Mouse (Mus musculus) midbrain, embryonic 10.5 days (tissue): ENCODE data around the gene Slc35f6. TPM values are rescaled to one million over a fixed set of nuclear protein-coding genes. Genes with fewer than 3 reads are reported as not detected.
A peak's percentile ranks its signal among the peaks of the same experiment; 100 is the strongest.
"Not testable (repeated sequence)": the region's sequence is repeated elsewhere in the genome, so short reads cannot be mapped to it uniquely, and the experiment has no call there.

ENCODE experiments used
- DNase-seq: peaks from one replicate; pipeline ENCODE4 v3.0.0-alpha.2; 2017; ENCODE audit warnings: low spot score
- H3K27ac ChIP-seq: fragments of 300-500 bp; sonication (generic); replicated peaks from 2 replicates; pipeline ENCODE4 v1.5.1; 2016; ENCODE audit warnings: mild to moderate bottlenecking
- H3K27me3 ChIP-seq: fragments of 300-500 bp; sonication (generic); 2 replicates; pipeline ENCODE4 v1.6.1; 2016; ENCODE audit warnings: low read depth, mild to moderate bottlenecking; ENCODE audit not compliant: poor library complexity, severe bottlenecking
- H3K36me3 ChIP-seq: fragments of 300-500 bp; sonication (generic); 2 replicates; pipeline ENCODE4 v1.6.1; 2016; ENCODE audit warnings: mild to moderate bottlenecking, moderate library complexity
- H3K4me1 ChIP-seq: fragments of 300-500 bp; sonication (generic); 2 replicates; pipeline ENCODE4 v1.6.1; 2016
- H3K4me3 ChIP-seq: fragments of 300-500 bp; sonication (generic); 2 replicates; pipeline ENCODE4 v1.5.1; 2016; ENCODE audit warnings: mild to moderate bottlenecking, moderate library complexity
- H3K9me3 ChIP-seq: fragments of 300-500 bp; sonication (generic); replicated peaks from 2 replicates; pipeline ENCODE4 v1.6.1; 2016; ENCODE audit warnings: mild to moderate bottlenecking
- whole genome bisulfite sequencing: fragments of 180-500 bp; shearing (Covaris S2); methylation state at CpG from one replicate; pipeline ENCODE4 v1.1.7; 2016; 5-methylcytosine and 5-hydroxymethylcytosine counted together
- polyA plus RNA-seq: library from polyadenylated mRNA; unstranded; fragments of >200 nt; fragmentation: Nextera tagmentation; extraction: Ambion mirVana; gene quantifications from 2 replicates; pipeline ENCODE4 v1.2.1, GENCODE M21; 2016

Slc35f6 gene
- polyA plus RNA-seq, 1 experiment from 2014 or later, result 26.7 TPM

- H3K36me3 ChIP-seq, result peaks cover 41% of the 10 kb centered on the region
- no peaks in the 10 kb centered on the region for H3K9me3 ChIP-seq
- peaks cover 28% of the 10 kb centered on the region for H3K4me1 ChIP-seq
- H3K27ac ChIP-seq, result peak overlapping the region; percentile 96
- H3K4me3 ChIP-seq, result peak overlapping the region; percentile 90
- WGBS, result under 1% methylated on average over 13 of the region's 13 CpGs
- no peak for DNase-seq
- H3K27me3 ChIP-seq, result no peaks in the 10 kb centered on the region
Observed at GRCm38 (mm10) chr5:30667215-30667614, 19.5 kb downstream of the Slc35f6 start.

GRCm38 (mm10) chr5:30667686-30668085, 20.0 kb downstream of the Slc35f6 start:
- WGBS, result 14% methylated on average over 3 of the region's 3 CpGs
- Histone ChIP-seq H3K27me3 (no peaks in the 10 kb centered on the region), H3K36me3 (peaks cover 46% of the 10 kb centered on the region), H3K4me3 (peak overlapping the region; percentile 90), H3K4me1 (peaks cover 28% of the 10 kb centered on the region), H3K9me3 (no peaks in the 10 kb centered on the region), H3K27ac (peak overlapping the region; percentile 96)
- no peak for DNase-seq

- H3K36me3 ChIP-seq, result peaks cover 57% of the 10 kb centered on the region
- DNase-seq, result no peak
Observed at GRCm38 (mm10) chr5:30668637-30669495, 21.1 kb downstream of the Slc35f6 start.

GRCm38 (mm10) chr5:30669496-30669830, 21.7 kb downstream of the Slc35f6 start:
- 92% methylated on average over 3 of the region's 3 CpGs for WGBS
- DNase-seq, result no peak
- H3K4me3 ChIP-seq, result 0 out of 2 replicates have a peak overlapping the region, but pooled peaks have one; percentile 90

More at GRCm38 (mm10) chr5:30668637-30669495, 21.1 kb downstream of the Slc35f6 start:
- H3K9me3 ChIP-seq, result no peaks in the 10 kb centered on the region
- no peak overlapping the region for H3K27ac ChIP-seq
- H3K4me3 ChIP-seq, result peak overlapping the region; percentile 90
- no peaks in the 10 kb centered on the region for H3K27me3 ChIP-seq
- 94% methylated on average over 9 of the region's 9 CpGs for WGBS
- peaks cover 28% of the 10 kb centered on the region for H3K4me1 ChIP-seq

GRCm38 (mm10) chr5:30670091-30670490, 22.4 kb downstream of the Slc35f6 start:
- Histone ChIP-seq H3K9me3 (no peaks in the 10 kb centered on the region), H3K27ac (no peak overlapping the region), H3K4me1 (peaks cover 28% of the 10 kb centered on the region), H3K27me3 (no peaks in the 10 kb centered on the region), H3K4me3 (no peak overlapping the region), H3K36me3 (peaks cover 70% of the 10 kb centered on the region)
- DNase-seq, result no peak
- WGBS, result 92% methylated on average over 7 of the region's 7 CpGs

More at GRCm38 (mm10) chr5:30669496-30669830, 21.7 kb downstream of the Slc35f6 start:
- Histone ChIP-seq H3K9me3 (no peaks in the 10 kb centered on the region), H3K36me3 (peaks cover 63% of the 10 kb centered on the region), H3K27me3 (no peaks in the 10 kb centered on the region), H3K27ac (no peak overlapping the region), H3K4me1 (peaks cover 28% of the 10 kb centered on the region)

- Histone ChIP-seq H3K27me3 (no peaks in the 10 kb centered on the region), H3K4me1 (peaks cover 6% of the 10 kb centered on the region), H3K9me3 (no peaks in the 10 kb centered on the region), H3K27ac (no peak overlapping the region), H3K4me3 (no peak overlapping the region), H3K36me3 (peaks cover 97% of the 10 kb centered on the region)
- DNase-seq, result no peak
- 86% methylated on average over 7 of the region's 7 CpGs for WGBS
Observed at GRCm38 (mm10) chr5:30674001-30674400, 26.3 kb downstream of the Slc35f6 start.

GRCm38 (mm10) chr5:30676800-30677199, 29.1 kb downstream of the Slc35f6 start:
- Histone ChIP-seq H3K9me3 (no peaks in the 10 kb centered on the region), H3K36me3 (peaks cover 70% of the 10 kb centered on the region), H3K4me3 (no peak overlapping the region), H3K27me3 (no peaks in the 10 kb centered on the region), H3K27ac (no peak overlapping the region), H3K4me1 (no peaks in the 10 kb centered on the region)
- DNase-seq, result no peak
- WGBS, result 88% methylated on average over 7 of the region's 7 CpGs

GRCm38 (mm10) chr5:30678069-30678468, 30.3 kb downstream of the Slc35f6 start:
- H3K4me1 ChIP-seq, H3K27me3 ChIP-seq: not testable (repeated sequence)

GRCm38 (mm10) chr5:30678722-30679296, 31.1 kb downstream of the Slc35f6 start:
- Histone ChIP-seq H3K9me3 (no peaks in the 10 kb centered on the region), H3K36me3 (peaks cover 50% of the 10 kb centered on the region), H3K4me1 (no peaks in the 10 kb centered on the region), H3K4me3 (no peak overlapping the region), H3K27me3 (no peaks in the 10 kb centered on the region), H3K27ac (no peak overlapping the region)
- 90% methylated on average over 4 of the region's 4 CpGs for WGBS
- DNase-seq, result no peak

More at GRCm38 (mm10) chr5:30678069-30678468, 30.3 kb downstream of the Slc35f6 start:
- not testable (repeated sequence) for DNase-seq, H3K9me3 ChIP-seq, H3K4me3 ChIP-seq, H3K27ac ChIP-seq
- peaks cover 57% of the 10 kb centered on the region for H3K36me3 ChIP-seq
- 88% methylated on average over 3 of the region's 3 CpGs for WGBS

- no peaks in the 10 kb centered on the region for H3K9me3 ChIP-seq
- no peak for DNase-seq
- H3K27ac ChIP-seq, result no peak overlapping the region
- H3K4me3 ChIP-seq, result no peak overlapping the region
- no peaks in the 10 kb centered on the region for H3K27me3 ChIP-seq
- peaks cover 42% of the 10 kb centered on the region for H3K36me3 ChIP-seq
- WGBS, result 85% methylated on average over 5 of the region's 5 CpGs
- H3K4me1 ChIP-seq, result no peaks in the 10 kb centered on the region
Observed at GRCm38 (mm10) chr5:30679593-30679992, 31.9 kb downstream of the Slc35f6 start.

- Histone ChIP-seq H3K27ac (no peak overlapping the region), H3K4me1 (no peaks in the 10 kb centered on the region), H3K36me3 (peaks cover 18% of the 10 kb centered on the region), H3K9me3 (no peaks in the 10 kb centered on the region), H3K4me3 (no peak overlapping the region), H3K27me3 (no peaks in the 10 kb centered on the region)
- DNase-seq, result no peak
- 92% methylated on average over 5 of the region's 5 CpGs for WGBS
Observed at GRCm38 (mm10) chr5:30681970-30682369, 34.2 kb downstream of the Slc35f6 start.

- no peak overlapping the region for H3K4me3 ChIP-seq
- peaks cover 10% of the 10 kb centered on the region for H3K36me3 ChIP-seq
- no peak overlapping the region for H3K27ac ChIP-seq
- H3K27me3 ChIP-seq, result no peaks in the 10 kb centered on the region
- no peaks in the 10 kb centered on the region for H3K4me1 ChIP-seq
- H3K9me3 ChIP-seq, result no peaks in the 10 kb centered on the region
- DNase-seq, result no peak
Observed at GRCm38 (mm10) chr5:30682967-30683600, 35.4 kb downstream of the Slc35f6 start.

GRCm38 (mm10) chr5:30683993-30684392, 36.3 kb downstream of the Slc35f6 start:
- no peak overlapping the region for H3K27ac ChIP-seq
- H3K27me3 ChIP-seq, result no peaks in the 10 kb centered on the region
- no peaks in the 10 kb centered on the region for H3K9me3 ChIP-seq
- no peaks in the 10 kb centered on the region for H3K4me1 ChIP-seq
- 77% methylated on average over 3 of the region's 3 CpGs for WGBS
- H3K36me3 ChIP-seq, result peaks cover under 1% of the 10 kb centered on the region; the same call in 1 of the 2 replicates
- H3K4me3 ChIP-seq, result no peak overlapping the region
- no peak for DNase-seq
